Mouse (Mus musculus): ENCODE measurements around the gene Ppp2r5e.

- TF ChIP-seq CTCF (IDR thresholded peaks at IDR 0.05; ENCODE audit: low read depth, low read length) (no peak), POLR2A (IDR thresholded peaks at IDR 0.05; ENCODE audit: extremely low read depth, insufficient read depth, low read length) (no peak)
Measured at GRCm38 (mm10) chr12:75459656-75460055, 136.4 kb downstream of the Ppp2r5e start.

All from liver, adult 2 months (tissue).